Mouse (Mus musculus): ENCODE data around the gene Caly. TPM values are rescaled to one million over a fixed set of nuclear protein-coding genes. Genes with fewer than 3 reads are reported as not detected.

Gene Caly
- polyA plus RNA-seq, 1 experiment from 2014 or later: 0.29 TPM

GRCm38 (mm10) chr7:140036281-140037170 lies 45.8 kb downstream of the Caly start, which contains the start of the genes Zfp511 and Tubgcp2:
TSS of gene Zfp511 (plus strand) at chr7:140036391.
TSS of gene Tubgcp2 (minus strand) at chr7:140036669.
- peak; percentile 56; the same call in 1 of the 2 replicates for TF ChIP-seq EP300 (IDR thresholded peaks at IDR 0.05; ENCODE audit: low read depth)
- TF ChIP-seq CTCF (IDR thresholded peaks at IDR 0.05; ENCODE audit: low read depth): 0 out of 2 replicates have a peak, but pooled peaks have one; percentile 2
- DNase-seq: peak; percentile 98
- Histone ChIP-seq H3K4me1 (ENCODE audit: insufficient read depth) (peaks cover 16% of the 10 kb centered on the region), H3K9ac (replicated peaks) (peak within 1 kb of the TSS; percentile 83), H3K36me3 (replicated peaks; ENCODE audit: insufficient read depth, low read length) (peaks cover 25% of the 10 kb centered on the region), H3K9me3 (ENCODE audit: low read length) (no peaks in the 10 kb centered on the region), H3K4me3 (ENCODE audit: low read depth, low read length) (peak within 1 kb of the TSS; percentile 75), H3K27me3 (ENCODE audit: insufficient read depth, low read length) (no peaks in the 10 kb centered on the region), H3K27ac (ENCODE audit: low read depth) (peak within 1 kb of the TSS; percentile 74), H3K4me2 (ENCODE audit: low read depth, low read length) (peak within 1 kb of the TSS; percentile 82)
- 2% methylated on average over 68 of the region's 69 CpGs for WGBS (ENCODE audit: insufficient replicate concordance)
- ATAC-seq: peak; percentile 99

- ATAC-seq (no peak), DNase-seq (no peak)
- peaks cover 16% of the 10 kb centered on the region for H3K4me1 ChIP-seq (ENCODE audit: insufficient read depth)
- peak overlapping the region; percentile 82 for H3K4me2 ChIP-seq (ENCODE audit: low read depth, low read length)
- H3K9me3 ChIP-seq (ENCODE audit: low read length): no peaks in the 10 kb centered on the region
- peak overlapping the region; percentile 75 for H3K4me3 ChIP-seq (ENCODE audit: low read depth, low read length)
- H3K9ac ChIP-seq (replicated peaks): peak overlapping the region; percentile 83
- no peaks in the 10 kb centered on the region for H3K27me3 ChIP-seq (ENCODE audit: insufficient read depth, low read length)
- peak overlapping the region; percentile 74 for H3K27ac ChIP-seq (ENCODE audit: low read depth)
- peaks cover 32% of the 10 kb centered on the region for H3K36me3 ChIP-seq (replicated peaks; ENCODE audit: insufficient read depth, low read length)
- TF ChIP-seq CTCF (IDR thresholded peaks at IDR 0.05; ENCODE audit: low read depth) (no peak), EP300 (IDR thresholded peaks at IDR 0.05; ENCODE audit: low read depth) (no peak)
- 17% methylated on average over 7 of the region's 7 CpGs for WGBS (ENCODE audit: insufficient replicate concordance)
Measured at GRCm38 (mm10) chr7:140035456-140035855, 46.9 kb downstream of the Caly start.

GRCm38 (mm10) chr7:140033386-140033785 lies 49.0 kb downstream of the Caly start:
- TF ChIP-seq CTCF (IDR thresholded peaks at IDR 0.05; ENCODE audit: low read depth) (no peak), EP300 (IDR thresholded peaks at IDR 0.05; ENCODE audit: low read depth) (no peak)
- Histone ChIP-seq H3K27ac (ENCODE audit: low read depth) (no peak overlapping the region), H3K27me3 (ENCODE audit: insufficient read depth, low read length) (no peaks in the 10 kb centered on the region), H3K4me2 (ENCODE audit: low read depth, low read length) (no peak overlapping the region), H3K36me3 (replicated peaks; ENCODE audit: insufficient read depth, low read length) (peaks cover 47% of the 10 kb centered on the region), H3K4me1 (ENCODE audit: insufficient read depth) (peaks cover 16% of the 10 kb centered on the region), H3K9ac (replicated peaks) (no peak overlapping the region), H3K4me3 (ENCODE audit: low read depth, low read length) (no peak overlapping the region), H3K9me3 (ENCODE audit: low read length) (peaks cover 2% of the 10 kb centered on the region)
- ATAC-seq: no peak
- DNase-seq: no peak
- 92% methylated on average over 9 of the region's 9 CpGs for WGBS (ENCODE audit: insufficient replicate concordance)

GRCm38 (mm10) chr7:140032366-140032765 lies 50.0 kb downstream of the Caly start:
- peaks cover 52% of the 10 kb centered on the region for H3K36me3 ChIP-seq (replicated peaks; ENCODE audit: insufficient read depth, low read length)

GRCm38 (mm10) chr7:140031771-140032170 lies 50.6 kb downstream of the Caly start:
- DNase-seq: no peak
- Histone ChIP-seq H3K27ac (ENCODE audit: low read depth) (no peak overlapping the region), H3K4me2 (ENCODE audit: low read depth, low read length) (no peak overlapping the region), H3K27me3 (ENCODE audit: insufficient read depth, low read length) (no peaks in the 10 kb centered on the region), H3K4me3 (ENCODE audit: low read depth, low read length) (no peak overlapping the region), H3K4me1 (ENCODE audit: insufficient read depth) (peaks cover 11% of the 10 kb centered on the region), H3K9ac (replicated peaks) (no peak overlapping the region), H3K9me3 (ENCODE audit: low read length) (peaks cover 5% of the 10 kb centered on the region), H3K36me3 (replicated peaks; ENCODE audit: insufficient read depth, low read length) (peaks cover 52% of the 10 kb centered on the region)
- ATAC-seq: no peak
- no peak for TF ChIP-seq EP300 (IDR thresholded peaks at IDR 0.05; ENCODE audit: low read depth)
- TF ChIP-seq CTCF (IDR thresholded peaks at IDR 0.05; ENCODE audit: low read depth): no peak
- 93% methylated on average over 12 of the region's 12 CpGs for WGBS (ENCODE audit: insufficient replicate concordance)

More at GRCm38 (mm10) chr7:140032366-140032765, 50.0 kb downstream of the Caly start:
- ATAC-seq (no peak), DNase-seq (no peak)
- H3K27me3 ChIP-seq (ENCODE audit: insufficient read depth, low read length): no peaks in the 10 kb centered on the region
- no peak overlapping the region for H3K4me2 ChIP-seq (ENCODE audit: low read depth, low read length)
- no peak for TF ChIP-seq CTCF (IDR thresholded peaks at IDR 0.05; ENCODE audit: low read depth)
- TF ChIP-seq EP300 (IDR thresholded peaks at IDR 0.05; ENCODE audit: low read depth): no peak
- peaks cover 16% of the 10 kb centered on the region for H3K4me1 ChIP-seq (ENCODE audit: insufficient read depth)
- peaks cover 5% of the 10 kb centered on the region for H3K9me3 ChIP-seq (ENCODE audit: low read length)
- no peak overlapping the region for H3K4me3 ChIP-seq (ENCODE audit: low read depth, low read length)
- no peak overlapping the region for H3K9ac ChIP-seq (replicated peaks)
- H3K27ac ChIP-seq (ENCODE audit: low read depth): no peak overlapping the region
- 93% methylated on average over 10 of the region's 10 CpGs for WGBS (ENCODE audit: insufficient replicate concordance)

Other genes with a start within 250 kb of the Caly start
- gene Adgra1, start 248.4 kb downstream of the Caly start, polyA plus RNA-seq (2015; fragmentation: Nextera tagmentation; extraction: Ambion mirVana): not detected in 2 replicates
- not detected in 2 replicates for gene Kndc1, start 187.9 kb downstream of the Caly start, polyA plus RNA-seq (2015; fragmentation: Nextera tagmentation; extraction: Ambion mirVana)
- not detected in 2 replicates for gene Utf1, start 138.8 kb downstream of the Caly start, polyA plus RNA-seq (2015; fragmentation: Nextera tagmentation; extraction: Ambion mirVana)
- not detected in 2 replicates for gene 6430531B16Rik, start 103.8 kb downstream of the Caly start, polyA plus RNA-seq (2015; fragmentation: Nextera tagmentation; extraction: Ambion mirVana)
- 1.2 and 1.8 TPM in 2 replicates for gene Adam8, start 90.0 kb downstream of the Caly start, polyA plus RNA-seq (2015; fragmentation: Nextera tagmentation; extraction: Ambion mirVana)
- gene Zfp511, start 46.2 kb downstream of the Caly start, polyA plus RNA-seq (2015; fragmentation: Nextera tagmentation; extraction: Ambion mirVana): 10.5 and 10.7 TPM in 2 replicates
- 14.2 and 16.0 TPM in 2 replicates for gene Tubgcp2, start 45.9 kb downstream of the Caly start, polyA plus RNA-seq (2015; fragmentation: Nextera tagmentation; extraction: Ambion mirVana)
- gene Msx3, start 33.5 kb downstream of the Caly start, polyA plus RNA-seq (2015; fragmentation: Nextera tagmentation; extraction: Ambion mirVana): not detected in 2 replicates
- not detected in 2 replicates for gene Prap1, start 10.8 kb upstream of the Caly start, polyA plus RNA-seq (2015; fragmentation: Nextera tagmentation; extraction: Ambion mirVana)
- 75.8 and 88.9 TPM in 2 replicates for gene Fuom, start 19.9 kb upstream of the Caly start, polyA plus RNA-seq (2015; fragmentation: Nextera tagmentation; extraction: Ambion mirVana)
- gene Paox, start 33.3 kb upstream of the Caly start, polyA plus RNA-seq (2015; fragmentation: Nextera tagmentation; extraction: Ambion mirVana): 14.0 and 17.5 TPM in 2 replicates
- 194 and 203 TPM in 2 replicates for gene Echs1, start 33.9 kb upstream of the Caly start, polyA plus RNA-seq (2015; fragmentation: Nextera tagmentation; extraction: Ambion mirVana)
- gene Mtg1, start 55.0 kb upstream of the Caly start, polyA plus RNA-seq (2015; fragmentation: Nextera tagmentation; extraction: Ambion mirVana): 17.9 and 18.4 TPM in 2 replicates
- 0.08 TPM in 2 replicates for gene Sprn, start 72.3 kb upstream of the Caly start, polyA plus RNA-seq (2015; fragmentation: Nextera tagmentation; extraction: Ambion mirVana)
- gene Olfr522, start 82.2 kb upstream of the Caly start, polyA plus RNA-seq (2015; fragmentation: Nextera tagmentation; extraction: Ambion mirVana): not detected in 2 replicates
- not detected in 2 replicates for gene Olfr523, start 90.7 kb upstream of the Caly start, polyA plus RNA-seq (2015; fragmentation: Nextera tagmentation; extraction: Ambion mirVana)
- gene Olfr524, start 123.4 kb upstream of the Caly start, polyA plus RNA-seq (2015; fragmentation: Nextera tagmentation; extraction: Ambion mirVana): not detected in 2 replicates
- 0.04 TPM in 1 of 2 replicates, not detected in the other for gene Cd163l1, start 135.7 kb upstream of the Caly start, polyA plus RNA-seq (2015; fragmentation: Nextera tagmentation; extraction: Ambion mirVana)
- not detected in 2 replicates for gene 5830411N06Rik, start 164.7 kb upstream of the Caly start, polyA plus RNA-seq (2015; fragmentation: Nextera tagmentation; extraction: Ambion mirVana)
- not detected in 2 replicates for gene Olfr525, start 238.3 kb upstream of the Caly start, polyA plus RNA-seq (2015; fragmentation: Nextera tagmentation; extraction: Ambion mirVana)

All from liver, postnatal 0 days (tissue).